Mouse (Mus musculus) MEL (cell line): ENCODE results near the gene Pfkfb3. TPM values are rescaled to one million over a fixed set of nuclear protein-coding genes. Genes with fewer than 3 reads are reported as not detected.
"Not testable (repeated sequence)": the region's sequence is repeated elsewhere in the genome, so short reads cannot be mapped to it uniquely, and the experiment has no call there.

Source experiments
- DNase-seq: peaks from one replicate; pipeline ENCODE4 v3.0.0; 2011; ENCODE audit warnings: low read depth, low spot score
- H3K27ac ChIP-seq: 2 replicates; pipeline ENCODE4 v1.5.1; 2012; ENCODE audit warnings: low read depth, mild to moderate bottlenecking, control low read depth, low read length, moderate library complexity; ENCODE audit not compliant: control insufficient read depth
- H3K27me3 ChIP-seq, 2 experiments: fragments of 150-350 bp in 1 of 2; sonication (generic) in 1 of 2; 2 replicates each; pipeline ENCODE4 v1.6.1; 2012; ENCODE audit warnings: low read length in 2 of 2, mild to moderate bottlenecking in 2 of 2, improper control_type of control experiment in 1 of 2, moderate library complexity in 1 of 2; ENCODE audit not compliant: insufficient read depth in 2 of 2, control insufficient read depth in 1 of 2
- H3K36me3 ChIP-seq, 2 experiments: 2 replicates each; pipeline ENCODE4 v1.6.1; 2012 to 2014; ENCODE audit warnings: low read length in 2 of 2, improper control_type of control experiment in 1 of 2, inconsistent platforms in 1 of 2, mild to moderate bottlenecking in 1 of 2; ENCODE audit not compliant: insufficient read depth in 2 of 2, control insufficient read depth in 1 of 2
- H3K4me1 ChIP-seq, 2 experiments: fragments of 150-350 bp in 1 of 2; sonication (generic) in 1 of 2; 2 replicates each; pipeline ENCODE4 v1.6.1; 2012; ENCODE audit warnings: low read length in 2 of 2, improper control_type of control experiment in 1 of 2, mild to moderate bottlenecking in 1 of 2; ENCODE audit not compliant: insufficient read depth in 2 of 2, control insufficient read depth in 1 of 2
- H3K4me3 ChIP-seq, 2 experiments: fragments of 150-350 bp in 1 of 2; sonication (generic) in 1 of 2; 2 replicates each; pipeline ENCODE4 v1.5.1; 2012; ENCODE audit warnings: low read depth in 2 of 2, low read length in 2 of 2, mild to moderate bottlenecking in 2 of 2, moderate library complexity in 2 of 2, control low read depth in 1 of 2, improper control_type of control experiment in 1 of 2; ENCODE audit not compliant: control insufficient read depth in 1 of 2, insufficient read depth in 1 of 2
- H3K79me2 ChIP-seq: 2 replicates; pipeline ENCODE4 v1.6.1; 2012; ENCODE audit warnings: mild to moderate bottlenecking, low read length, moderate library complexity; ENCODE audit not compliant: control insufficient read depth, poor library complexity, insufficient read depth
- H3K9ac ChIP-seq: 2 replicates; pipeline ENCODE4 v1.6.1; 2012; ENCODE audit warnings: low read depth, mild to moderate bottlenecking, control low read depth, low read length, moderate library complexity; ENCODE audit not compliant: control insufficient read depth, poor library complexity, severe bottlenecking
- H3K9me3 ChIP-seq: fragments of 150-350 bp; sonication (generic); replicated peaks from 2 replicates; pipeline ENCODE4 v1.6.1; 2012; ENCODE audit warnings: mild to moderate bottlenecking, low read length, improper control_type of control experiment, moderate library complexity; ENCODE audit not compliant: insufficient read depth
- BHLHE40 ChIP-seq: IDR thresholded peaks from 2 replicates; pipeline ENCODE4 v1.6.1; 2012; ENCODE audit warnings: low read depth, mild to moderate bottlenecking, inconsistent platforms, low read length, improper control_type of control experiment, borderline replicate concordance
- EP300 ChIP-seq, 2 experiments: IDR thresholded peaks; 2 replicates each; pipeline ENCODE4 v1.6.1; 2011; ENCODE audit warnings: improper control_type of control experiment in 2 of 2, low read length in 2 of 2, low read depth in 1 of 2, mild to moderate bottlenecking in 1 of 2
- ETS1 ChIP-seq: IDR thresholded peaks from 2 replicates; pipeline ENCODE4 v1.6.1; 2012; ENCODE audit warnings: low read depth, mild to moderate bottlenecking, inconsistent platforms, low read length, improper control_type of control experiment, moderate library complexity
- GATA1 ChIP-seq: IDR thresholded peaks from 2 replicates; pipeline ENCODE4 v1.6.1; 2011; ENCODE audit warnings: low read depth, low read length, improper control_type of control experiment
- MEF2A ChIP-seq: IDR thresholded peaks from 2 replicates; pipeline ENCODE4 v1.6.1; 2014; ENCODE audit warnings: low read depth, mild to moderate bottlenecking, inconsistent platforms, low read length, improper control_type of control experiment; ENCODE audit not compliant: poor library complexity, insufficient replicate concordance, severe bottlenecking; ENCODE audit errors: extremely low read depth
- MXI1 ChIP-seq: IDR thresholded peaks from 2 replicates; pipeline ENCODE4 v1.6.1; 2011; ENCODE audit warnings: mild to moderate bottlenecking, low read depth, low read length, improper control_type of control experiment
- MYC ChIP-seq: IDR thresholded peaks from 2 replicates; pipeline ENCODE4 v1.6.1; 2011; ENCODE audit warnings: low read depth, mild to moderate bottlenecking, low read length, improper control_type of control experiment, moderate library complexity
- NELFE ChIP-seq: IDR thresholded peaks from 2 replicates; pipeline ENCODE4 v1.6.1; 2011; ENCODE audit warnings: low read depth, low read length, improper control_type of control experiment
- POLR2AphosphoS2 ChIP-seq: IDR thresholded peaks from 2 replicates; pipeline ENCODE4 v1.6.1; 2011; ENCODE audit warnings: low read length, improper control_type of control experiment
- RCOR1 ChIP-seq: IDR thresholded peaks from 2 replicates; pipeline ENCODE4 v1.6.1; 2012; ENCODE audit warnings: low read depth, mild to moderate bottlenecking, inconsistent platforms, low read length, improper control_type of control experiment
- SIN3A ChIP-seq: IDR thresholded peaks from 2 replicates; pipeline ENCODE4 v1.6.1; 2012; ENCODE audit warnings: low read length, improper control_type of control experiment, inconsistent platforms
- TAL1 ChIP-seq: IDR thresholded peaks from 2 replicates; pipeline ENCODE4 v1.6.1; 2012; ENCODE audit warnings: mild to moderate bottlenecking, inconsistent platforms, low read length, moderate library complexity, mixed read lengths
- TBP ChIP-seq: IDR thresholded peaks from 2 replicates; pipeline ENCODE4 v1.8.0; 2011; ENCODE audit warnings: low read depth, low read length, improper control_type of control experiment
- TCF12 ChIP-seq: IDR thresholded peaks from 2 replicates; pipeline ENCODE4 v1.6.1; 2014; ENCODE audit warnings: low read depth, mild to moderate bottlenecking, inconsistent platforms, low read length, improper control_type of control experiment, moderate library complexity
- polyA plus RNA-seq, 2 experiments: library from polyadenylated mRNA; stranded (reverse) in 1 of 2; unstranded in 1 of 2; fragments of >175 nt in 1 of 2; fragments of >200 nt in 1 of 2; gene quantifications; 2 replicates each; pipeline versions ENCODE4 v1.2.1 to v1.2.4; 2012; ENCODE audit warnings: low replicate concordance in 2 of 2, low read depth in 1 of 2; ENCODE audit not compliant: insufficient read length in 2 of 2, insufficient read depth in 1 of 2, missing spikeins in 1 of 2
- total RNA-seq: library from RNA; depleted of rRNA; stranded (reverse); fragments of 300-350 nt; gene quantifications from 2 replicates; pipeline ENCODE4 v1.2.3, GENCODE M21; 2012

Pfkfb3 gene
- total and polyA plus RNA-seq, 3 experiments, result 9.9 to 13.8 TPM; not detected in 1

- H3K36me3 ChIP-seq, result peaks cover 0 to 25% of the 10 kb centered on the region in 2 experiments; a peak in 3 of 4 replicates
- DNase-seq, result no peak
- no peak overlapping the region for H3K9ac ChIP-seq
- H3K4me3 ChIP-seq, result no peak overlapping the region
- no peaks in the 10 kb centered on the region for H3K27me3 ChIP-seq
- H3K9me3 ChIP-seq, result no peaks in the 10 kb centered on the region
- H3K27ac ChIP-seq, result no peak overlapping the region
- peaks cover 20 to 26% of the 10 kb centered on the region in 2 experiments for H3K4me1 ChIP-seq
- H3K79me2 ChIP-seq, result no peaks in the 10 kb centered on the region
- TF ChIP-seq TBP, result no peak
Observed at GRCm38 (mm10) chr2:11542121-11542520, 11.8 kb downstream of the Pfkfb3 start.

GRCm38 (mm10) chr2:11541528-11541927, 12.3 kb downstream of the Pfkfb3 start:
- not testable (repeated sequence) for H3K27ac ChIP-seq, H3K4me3 ChIP-seq, H3K9ac ChIP-seq, H3K27me3 ChIP-seq, H3K79me2 ChIP-seq, H3K9me3 ChIP-seq
- Histone ChIP-seq H3K4me1 (peaks cover 20 to 25% of the 10 kb centered on the region in 2 experiments), H3K36me3 (peaks cover 0 to 25% of the 10 kb centered on the region in 2 experiments; a peak in 3 of 4 replicates)
- TF ChIP-seq EP300 (IDR thresholded peaks at IDR 0.05; ENCODE audit: low read depth in 1 of 2, low read length in 2 of 2) (peak; percentile 34 to 57; a peak in 2 of 4 replicates), GATA1 (peak; percentile 76), TAL1 (0 out of 2 replicates have a peak, but pooled peaks have one; percentile 16), RCOR1 (0 out of 2 replicates have a peak, but pooled peaks have one; percentile 41), MXI1 (peak; percentile 48), ETS1 (peak; percentile 62; the same call in 1 of the 2 replicates), BHLHE40 (0 out of 2 replicates have a peak, but pooled peaks have one; percentile 16), MYC (0 out of 2 replicates have a peak, but pooled peaks have one; percentile 32), SIN3A (0 out of 2 replicates have a peak, but pooled peaks have one; percentile 37), TCF12 (peak; percentile 38; the same call in 1 of the 2 replicates)
- TF ChIP-seq, all 39 proteins: peak for 10; not testable (repeated sequence) for 29
- DNase-seq, result peak; percentile 70

- Histone ChIP-seq H3K4me3 (peak overlapping the region; percentile 66 to 89), H3K36me3 (peaks cover 0 to 12% of the 10 kb centered on the region in 2 experiments; a peak in 2 of 4 replicates), H3K9ac (peak overlapping the region; percentile 64), H3K27me3 (no peaks in the 10 kb centered on the region), H3K9me3 (no peaks in the 10 kb centered on the region), H3K4me1 (no peaks in the 10 kb centered on the region; a peak in 1 of 4 replicates), H3K27ac (peak overlapping the region; percentile 25; the same call in 1 of the 2 replicates), H3K79me2 (peaks cover 3% of the 10 kb centered on the region; the same call in 1 of the 2 replicates)
- TF ChIP-seq TBP, result no peak
- no peak for TF ChIP-seq MEF2A
- TF ChIP-seq TCF12, result no peak
- TF ChIP-seq RCOR1, result no peak
- TF ChIP-seq POLR2AphosphoS2, result no peak
- no peak for TF ChIP-seq NELFE
- DNase-seq, result no peak
Observed at GRCm38 (mm10) chr2:11535966-11536365, 17.9 kb downstream of the Pfkfb3 start.
